Mouse (Mus musculus): ENCODE measurements at regions not wholly inside any gene's neighbourhood (a gene's known extent, or its start where the extent isn't known, plus 50 kb on each side); places are given as distances from the start of the nearest gene placed in this dataset.

GRCm38 (mm10) chr10:17326724-17327123 lies 396.3 kb upstream of the Cited2 start:
- no peak for TF ChIP-seq POLR2A (IDR thresholded peaks at IDR 0.05; ENCODE audit: low read depth, low read length)
- TF ChIP-seq CTCF (IDR thresholded peaks at IDR 0.05; ENCODE audit: extremely low read depth, insufficient read depth, insufficient read length, insufficient replicate concordance), result no peak

All from spleen, adult 2 months (tissue).